ENCODE assay signal across 29 mouse cellular contexts in genomic region chr11:117904442-117904841, GRCm38 (mm10). TPM values are rescaled to one million over a fixed set of nuclear protein-coding genes. Genes with fewer than 3 reads are reported as not detected.
"Had no signal": no experiment of that assay in that cellular context is flagged by ENCODE, and none has a peak within 500 bp of the region (broad histone marks: within the 10 kb centered on the region; RNA-seq: fewer than 3 reads in every experiment).

No protein-coding gene starts in this region.

- H3K9me3 ChIP-seq: hindbrain, embryonic 12.5 days; intestine, embryonic 15.5 days; limb, embryonic 13.5 days; limb, embryonic 15.5 days had no signal

- H3K27me3 ChIP-seq: heart, embryonic 12.5 days; hindbrain, embryonic 12.5 days; intestine, embryonic 15.5 days; limb, embryonic 13.5 days; limb, embryonic 15.5 days had no signal

- H3K4me1 ChIP-seq: heart, embryonic 12.5 days; intestine, embryonic 15.5 days; limb, embryonic 15.5 days had no signal

- H3K4me3 ChIP-seq: gastrocnemius, adult 2 months; heart, embryonic 10.5 days; heart, embryonic 12.5 days; hindbrain, embryonic 10.5 days; hindbrain, embryonic 12.5 days; intestine, embryonic 15.5 days; layer of hippocampus, adult 2 months; left cerebral cortex, adult 2 months; limb, embryonic 13.5 days; limb, embryonic 15.5 days had no signal

- H3K27ac ChIP-seq: gastrocnemius, adult 2 months; heart, embryonic 10.5 days; hindbrain, embryonic 10.5 days; hindbrain, embryonic 12.5 days; hindbrain, embryonic 14.5 days; intestine, embryonic 15.5 days; layer of hippocampus, adult 2 months; left cerebral cortex, adult 2 months; limb, embryonic 13.5 days; limb, embryonic 15.5 days had no signal

- H3K36me3 ChIP-seq: heart, embryonic 10.5 days; heart, embryonic 12.5 days; hindbrain, embryonic 10.5 days; hindbrain, embryonic 12.5 days; intestine, embryonic 15.5 days; limb, embryonic 13.5 days; limb, embryonic 15.5 days had no signal

- DNase-seq: gastrocnemius, adult 2 months; gastrocnemius, postnatal 10 days; gastrocnemius, postnatal 25 days; heart, adult 18-20 months; heart, postnatal 10 days; heart, postnatal 4 days; kidney, adult 18-20 months; kidney, adult 8-10 months; kidney, postnatal 10 days; kidney, postnatal 25 days; kidney, postnatal 4 days had no signal

RNA-seq across cellular contexts. Expression of gene Tmem235, which starts 43.9 kb away (rescaled TPM):
- polyA plus RNA-seq: frontal cortex, adult 2 months; heart, embryonic 10.5 days; heart, embryonic 12.5 days; heart, embryonic 14.5 days; heart, embryonic 16.5 days; hindbrain, embryonic 10.5 days; hindbrain, embryonic 12.5 days; hindbrain, embryonic 14.5 days; inflammation-experienced regulatory T-cells, adult 6 months; intestine, embryonic 15.5 days; intestine, postnatal 0 days; kidney, embryonic 14.5 days; kidney, embryonic 16.5 days; limb, embryonic 11.5 days; limb, embryonic 13.5 days; limb, embryonic 15.5 days had no signal
